Mouse (Mus musculus): ENCODE measurements around the gene Ogdh. TPM values are rescaled to one million over a fixed set of nuclear protein-coding genes. Genes with fewer than 3 reads are reported as not detected.

Gene Ogdh
- total and polyA plus RNA-seq, 3 experiments = 91.8 to 118 (median 94.9) TPM

- Histone ChIP-seq H3K27me3 (ENCODE audit: control insufficient read depth in 1 of 2, insufficient read depth in 2 of 2, low read length in 2 of 2) (no peaks in the 10 kb centered on the region), H3K4me1 (ENCODE audit: control insufficient read depth in 1 of 2, insufficient read depth in 2 of 2, low read length in 2 of 2) (peaks cover 0 to 3% of the 10 kb centered on the region in 2 experiments; a peak in 2 of 4 replicates), H3K9ac (ENCODE audit: control insufficient read depth, low read depth, low read length, poor library complexity, severe bottlenecking) (no peak overlapping the region)
Measured at GRCm38 (mm10) chr11:6318559-6318958, 27.1 kb downstream of the Ogdh start.

GRCm38 (mm10) chr11:6319374-6319773, 27.9 kb downstream of the Ogdh start:
- peak overlapping the region; percentile 34; the same call in 1 of the 2 replicates for H3K27ac ChIP-seq (ENCODE audit: control insufficient read depth, low read depth, low read length)
- no peak overlapping the region for H3K9ac ChIP-seq (ENCODE audit: control insufficient read depth, low read depth, low read length, poor library complexity, severe bottlenecking)
- no peak overlapping the region for H3K4me3 ChIP-seq (ENCODE audit: control insufficient read depth in 1 of 2, insufficient read depth in 1 of 2, low read depth in 2 of 2, low read length in 2 of 2)
- no peaks in the 10 kb centered on the region for H3K79me2 ChIP-seq (ENCODE audit: control insufficient read depth, insufficient read depth, low read length, poor library complexity)
- peaks cover 15 to 26% of the 10 kb centered on the region in 2 experiments for H3K36me3 ChIP-seq (ENCODE audit: control insufficient read depth in 1 of 2, insufficient read depth in 2 of 2, low read length in 2 of 2)
- H3K4me1 ChIP-seq (ENCODE audit: control insufficient read depth in 1 of 2, insufficient read depth in 2 of 2, low read length in 2 of 2) = peaks cover 0 to 3% of the 10 kb centered on the region in 2 experiments; a peak in 2 of 4 replicates
- peak; percentile 90 for DNase-seq (ENCODE audit: low read depth, low spot score)
- H3K9me3 ChIP-seq (replicated peaks; ENCODE audit: insufficient read depth, low read length) = no peaks in the 10 kb centered on the region
- H3K27me3 ChIP-seq (ENCODE audit: control insufficient read depth in 1 of 2, insufficient read depth in 2 of 2, low read length in 2 of 2) = no peaks in the 10 kb centered on the region
- TF ChIP-seq KAT2A (conservative IDR thresholded peaks at IDR 0.05; ENCODE audit: low read depth, low read length) (no peak), UBTF (IDR thresholded peaks at IDR 0.05; ENCODE audit: borderline replicate concordance, insufficient read depth, low read depth, low read length) (no peak), RCOR1 (IDR thresholded peaks at IDR 0.05; ENCODE audit: low read depth, low read length) (peak; percentile 62), TAL1 (IDR thresholded peaks at IDR 0.05; ENCODE audit: low read length) (peak; percentile 38), ZC3H11A (IDR thresholded peaks at IDR 0.05; ENCODE audit: low read depth, low read length) (no peak), POLR2A (IDR thresholded peaks at IDR 0.05; ENCODE audit: control insufficient read depth in 1 of 2, insufficient read depth in 1 of 2, low read depth in 1 of 2, low read length in 2 of 2, poor library complexity in 1 of 2) (no peak), E2F4 (IDR thresholded peaks at IDR 0.05; ENCODE audit: borderline replicate concordance, low read depth, low read length) (no peak), MXI1 (IDR thresholded peaks at IDR 0.05; ENCODE audit: low read depth, low read length) (peak; percentile 58; the same call in 1 of the 2 replicates), MEF2A (IDR thresholded peaks at IDR 0.05; ENCODE audit: extremely low read depth, insufficient replicate concordance, low read depth, low read length, poor library complexity, severe bottlenecking) (no peak), ZKSCAN1 (IDR thresholded peaks at IDR 0.05; ENCODE audit: low read depth, low read length) (no peak), MAFK (IDR thresholded peaks at IDR 0.05; ENCODE audit: borderline replicate concordance, low read depth, low read length) (no peak), GABPA (IDR thresholded peaks at IDR 0.05; ENCODE audit: low read depth, low read length) (no peak), SIN3A (IDR thresholded peaks at IDR 0.05; ENCODE audit: low read length) (peak; percentile 59), GATA1 (IDR thresholded peaks at IDR 0.05; ENCODE audit: low read depth, low read length) (peak; percentile 34; the same call in 1 of the 2 replicates), TCF12 (IDR thresholded peaks at IDR 0.05; ENCODE audit: low read depth, low read length) (peak; percentile 46; the same call in 1 of the 2 replicates), ETS1 (IDR thresholded peaks at IDR 0.05; ENCODE audit: low read depth, low read length) (0 out of 2 replicates have a peak, but pooled peaks have one; percentile 14), CTCF (IDR thresholded peaks at IDR 0.05 in 2 of 3, conservative IDR thresholded peaks at IDR 0.05 in 1 of 3; ENCODE audit: control insufficient read depth in 1 of 3, insufficient read depth in 1 of 3, low read depth in 2 of 3, low read length in 3 of 3, poor library complexity in 1 of 3, severe bottlenecking in 1 of 3) (no peak), EP300 (IDR thresholded peaks at IDR 0.05; ENCODE audit: low read depth in 1 of 2, low read length in 2 of 2) (peak; percentile 60 to 87), TBP (IDR thresholded peaks at IDR 0.05; ENCODE audit: low read depth, low read length) (peak; percentile 87), ELF1 (IDR thresholded peaks at IDR 0.05; ENCODE audit: low read depth, low read length) (no peak), JUND (IDR thresholded peaks at IDR 0.05; ENCODE audit: low read depth, low read length) (no peak), USF1 (IDR thresholded peaks at IDR 0.05; ENCODE audit: low read depth, low read length) (peak; percentile 28; the same call in 1 of the 2 replicates), POLR2AphosphoS5 (IDR thresholded peaks at IDR 0.05; ENCODE audit: borderline replicate concordance, low read depth, low read length) (no peak), USF2 (IDR thresholded peaks at IDR 0.05; ENCODE audit: borderline replicate concordance in 1 of 2, insufficient read depth in 1 of 2, low read depth in 1 of 2, low read length in 2 of 2) (no peak), ZMIZ1 (IDR thresholded peaks at IDR 0.05; ENCODE audit: low read depth, low read length) (no peak), HCFC1 (IDR thresholded peaks at IDR 0.05; ENCODE audit: low read depth, low read length) (0 out of 2 replicates have a peak, but pooled peaks have one; percentile 31), ZNF384 (IDR thresholded peaks at IDR 0.05; ENCODE audit: low read depth, low read length) (no peak), RAD21 (IDR thresholded peaks at IDR 0.05; ENCODE audit: low read depth, low read length) (no peak), CHD2 (IDR thresholded peaks at IDR 0.05; ENCODE audit: low read length) (no peak), MYC (IDR thresholded peaks at IDR 0.05; ENCODE audit: low read depth, low read length) (no peak)

More at GRCm38 (mm10) chr11:6318559-6318958, 27.1 kb downstream of the Ogdh start:
- no peak overlapping the region for H3K4me3 ChIP-seq (ENCODE audit: control insufficient read depth in 1 of 2, insufficient read depth in 1 of 2, low read depth in 2 of 2, low read length in 2 of 2)
- peaks cover 15 to 26% of the 10 kb centered on the region in 2 experiments for H3K36me3 ChIP-seq (ENCODE audit: control insufficient read depth in 1 of 2, insufficient read depth in 2 of 2, low read length in 2 of 2)
- TF ChIP-seq JUND (IDR thresholded peaks at IDR 0.05; ENCODE audit: low read depth, low read length) (no peak), MYC (IDR thresholded peaks at IDR 0.05; ENCODE audit: low read depth, low read length) (no peak), RAD21 (IDR thresholded peaks at IDR 0.05; ENCODE audit: low read depth, low read length) (no peak), TBP (IDR thresholded peaks at IDR 0.05; ENCODE audit: low read depth, low read length) (no peak)
- no peak for DNase-seq (ENCODE audit: low read depth, low spot score)
- H3K27ac ChIP-seq (ENCODE audit: control insufficient read depth, low read depth, low read length) = no peak overlapping the region
- H3K79me2 ChIP-seq (ENCODE audit: control insufficient read depth, insufficient read depth, low read length, poor library complexity) = no peaks in the 10 kb centered on the region
- H3K9me3 ChIP-seq (replicated peaks; ENCODE audit: insufficient read depth, low read length) = no peaks in the 10 kb centered on the region
